Mouse (Mus musculus): ENCODE data around the gene Hivep3. TPM values are rescaled to one million over a fixed set of nuclear protein-coding genes. Genes with fewer than 3 reads are reported as not detected.

Gene Hivep3
- polyA plus RNA-seq, 1 experiment, result 0.54 TPM

DNA sequence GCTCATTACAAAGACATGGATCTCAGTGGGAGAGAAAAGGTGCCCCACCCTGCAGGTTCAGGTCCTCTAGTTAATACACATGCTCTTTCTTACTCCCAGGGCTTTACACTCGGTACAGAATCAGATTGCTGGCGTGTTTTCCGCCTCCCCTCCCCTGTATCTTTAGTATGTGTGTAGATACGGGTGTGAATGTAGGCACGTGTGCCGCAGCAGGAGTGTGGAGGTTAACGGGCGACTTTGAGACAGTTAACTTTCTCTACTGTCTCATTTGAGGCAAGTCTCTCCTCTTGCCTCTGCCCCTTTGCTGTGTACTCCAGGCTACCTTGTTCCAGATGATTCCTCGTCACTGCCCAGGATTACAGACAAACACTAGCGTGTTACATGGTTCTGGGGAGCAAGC, 241.7 kb downstream of the Hivep3 start:
- Histone ChIP-seq H3K4me3 (no peak overlapping the region), H3K4me2 (ENCODE audit: low read depth) (no peak overlapping the region), H3K79me2 (ENCODE audit: control insufficient read depth, insufficient read depth) (no peaks in the 10 kb centered on the region), H3K27me3 (ENCODE audit: control insufficient read depth, insufficient read depth, insufficient read length) (no peaks in the 10 kb centered on the region), H3K36me3 (ENCODE audit: control insufficient read depth, insufficient read depth) (no peaks in the 10 kb centered on the region), H3ac (ENCODE audit: control insufficient read depth, insufficient read length) (no peak overlapping the region)
- TF ChIP-seq REST (IDR thresholded peaks at IDR 0.05; ENCODE audit: insufficient read depth, insufficient read length) (no peak), SRF (IDR thresholded peaks at IDR 0.05; ENCODE audit: control insufficient read depth, insufficient read length, low read depth) (no peak), TCF3 (IDR thresholded peaks at IDR 0.05; ENCODE audit: insufficient read length, low read depth) (no peak), POLR2A (IDR thresholded peaks at IDR 0.05; ENCODE audit: insufficient read length, low read depth) (no peak), MYOD1 (IDR thresholded peaks at IDR 0.05; ENCODE audit: control insufficient read depth in 1 of 3, insufficient read length in 2 of 3, low read depth in 2 of 3) (no peak), CEBPB (IDR thresholded peaks at IDR 0.05; ENCODE audit: insufficient read depth, poor library complexity, severe bottlenecking) (no peak), TCF12 (IDR thresholded peaks at IDR 0.05; ENCODE audit: insufficient read depth, poor library complexity, severe bottlenecking) (no peak), MYOG (IDR thresholded peaks at IDR 0.05; ENCODE audit: control insufficient read depth in 1 of 3, insufficient read depth in 1 of 3, insufficient read length in 2 of 3, low read depth in 2 of 3) (no peak), E2F4 (IDR thresholded peaks at IDR 0.05; ENCODE audit: insufficient read depth) (no peak), POLR2AphosphoS2 (IDR thresholded peaks at IDR 0.05; ENCODE audit: insufficient read length, low read depth) (no peak), MAX (IDR thresholded peaks at IDR 0.05; ENCODE audit: low read depth) (no peak)

DNA sequence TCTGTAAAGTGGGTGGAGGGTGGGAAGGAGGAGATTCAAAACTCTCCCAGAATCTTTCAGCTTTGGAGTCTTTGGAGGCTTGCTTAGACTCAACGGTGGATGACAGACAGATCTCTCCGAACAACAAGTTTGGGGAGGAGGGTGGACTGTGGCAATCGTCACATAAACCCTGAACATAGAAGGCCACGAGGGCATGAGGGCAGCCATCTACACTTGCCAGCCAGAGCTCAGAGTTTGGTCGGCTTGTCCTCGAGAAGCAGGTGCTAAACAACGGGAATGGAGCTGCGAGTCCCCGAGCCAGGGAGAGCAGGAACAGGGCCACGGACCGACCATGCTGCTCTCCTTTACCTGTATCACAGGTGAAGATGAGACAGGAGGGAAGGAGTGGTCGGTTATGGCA, 242.2 kb downstream of the Hivep3 start:
- no peak overlapping the region for H3K4me3 ChIP-seq
- TF ChIP-seq SRF (IDR thresholded peaks at IDR 0.05; ENCODE audit: control insufficient read depth, insufficient read length, low read depth) (no peak), MAX (IDR thresholded peaks at IDR 0.05; ENCODE audit: low read depth) (no peak), TCF12 (IDR thresholded peaks at IDR 0.05; ENCODE audit: insufficient read depth, poor library complexity, severe bottlenecking) (no peak), E2F4 (IDR thresholded peaks at IDR 0.05; ENCODE audit: insufficient read depth) (no peak), MYOG (IDR thresholded peaks at IDR 0.05; ENCODE audit: control insufficient read depth in 1 of 3, insufficient read depth in 1 of 3, insufficient read length in 2 of 3, low read depth in 2 of 3) (no peak), USF1 (IDR thresholded peaks at IDR 0.05; ENCODE audit: low read depth) (no peak), POLR2AphosphoS2 (IDR thresholded peaks at IDR 0.05; ENCODE audit: insufficient read length, low read depth) (no peak), TCF3 (IDR thresholded peaks at IDR 0.05; ENCODE audit: insufficient read length, low read depth) (no peak), POLR2A (IDR thresholded peaks at IDR 0.05; ENCODE audit: insufficient read length, low read depth) (no peak), CEBPB (IDR thresholded peaks at IDR 0.05; ENCODE audit: insufficient read depth, poor library complexity, severe bottlenecking) (no peak), MYOD1 (IDR thresholded peaks at IDR 0.05; ENCODE audit: control insufficient read depth in 1 of 3, insufficient read length in 2 of 3, low read depth in 2 of 3) (no peak), REST (IDR thresholded peaks at IDR 0.05; ENCODE audit: insufficient read depth, insufficient read length) (no peak)
- H3K4me2 ChIP-seq (ENCODE audit: low read depth), result no peak overlapping the region
- H3K79me2 ChIP-seq (ENCODE audit: control insufficient read depth, insufficient read depth), result no peaks in the 10 kb centered on the region
- H3K27me3 ChIP-seq (ENCODE audit: control insufficient read depth, insufficient read depth, insufficient read length), result no peaks in the 10 kb centered on the region
- no peaks in the 10 kb centered on the region for H3K36me3 ChIP-seq (ENCODE audit: control insufficient read depth, insufficient read depth)
- no peak overlapping the region for H3ac ChIP-seq (ENCODE audit: control insufficient read depth, insufficient read length)

DNA sequence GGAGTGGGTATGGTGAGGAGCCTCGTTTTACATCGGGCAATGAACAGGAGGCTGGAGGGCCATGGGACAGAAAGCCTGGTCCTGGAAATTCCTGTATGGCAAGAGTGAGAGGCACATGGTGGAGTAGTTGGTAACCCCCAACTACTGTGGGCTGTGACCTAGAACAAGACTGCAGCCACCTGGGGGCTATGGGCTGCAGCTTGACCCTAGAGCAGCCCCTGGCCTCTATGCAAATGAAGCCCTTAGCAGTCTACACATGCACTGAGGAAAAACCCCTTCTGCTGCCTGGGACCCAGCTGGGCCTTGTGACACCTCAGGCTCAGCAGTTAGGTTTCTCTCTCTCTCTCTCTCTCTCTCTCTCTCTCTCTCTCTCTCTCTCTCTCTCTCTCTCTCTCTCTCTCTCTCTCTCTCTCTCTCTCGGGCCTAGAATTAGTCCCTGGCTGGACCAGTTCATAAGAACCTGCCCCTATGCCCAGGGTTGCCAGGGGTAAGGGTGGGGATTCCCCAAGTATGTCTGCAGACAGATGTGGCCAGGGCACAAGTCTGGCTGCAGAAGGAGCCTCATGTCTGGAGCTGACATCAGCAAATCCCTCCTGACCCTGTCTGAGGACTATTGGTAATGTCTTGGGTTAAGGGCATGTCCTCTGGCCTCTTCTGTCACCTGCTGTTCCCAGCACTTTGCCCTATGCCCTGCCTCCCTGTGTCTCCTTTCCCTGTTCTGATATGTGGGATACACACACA, 243.0 kb downstream of the Hivep3 start:
- TF ChIP-seq USF1 (IDR thresholded peaks at IDR 0.05; ENCODE audit: low read depth), result no peak
- no peak for TF ChIP-seq POLR2AphosphoS2 (IDR thresholded peaks at IDR 0.05; ENCODE audit: insufficient read length, low read depth)
- TF ChIP-seq REST (IDR thresholded peaks at IDR 0.05; ENCODE audit: insufficient read depth, insufficient read length), result no peak
- TF ChIP-seq POLR2A (IDR thresholded peaks at IDR 0.05; ENCODE audit: insufficient read length, low read depth), result no peak
- no peak for TF ChIP-seq MAX (IDR thresholded peaks at IDR 0.05; ENCODE audit: low read depth)
- TF ChIP-seq MYOG (IDR thresholded peaks at IDR 0.05; ENCODE audit: control insufficient read depth in 1 of 3, insufficient read depth in 1 of 3, insufficient read length in 2 of 3, low read depth in 2 of 3), result no peak
- H3K4me2 ChIP-seq (ENCODE audit: low read depth), result no peak overlapping the region
- H3K27me3 ChIP-seq (ENCODE audit: control insufficient read depth, insufficient read depth, insufficient read length), result no peaks in the 10 kb centered on the region
- no peak overlapping the region for H3K4me3 ChIP-seq
- H3ac ChIP-seq (ENCODE audit: control insufficient read depth, insufficient read length), result no peak overlapping the region
- H3K36me3 ChIP-seq (ENCODE audit: control insufficient read depth, insufficient read depth), result no peaks in the 10 kb centered on the region
- no peaks in the 10 kb centered on the region for H3K79me2 ChIP-seq (ENCODE audit: control insufficient read depth, insufficient read depth)

DNA sequence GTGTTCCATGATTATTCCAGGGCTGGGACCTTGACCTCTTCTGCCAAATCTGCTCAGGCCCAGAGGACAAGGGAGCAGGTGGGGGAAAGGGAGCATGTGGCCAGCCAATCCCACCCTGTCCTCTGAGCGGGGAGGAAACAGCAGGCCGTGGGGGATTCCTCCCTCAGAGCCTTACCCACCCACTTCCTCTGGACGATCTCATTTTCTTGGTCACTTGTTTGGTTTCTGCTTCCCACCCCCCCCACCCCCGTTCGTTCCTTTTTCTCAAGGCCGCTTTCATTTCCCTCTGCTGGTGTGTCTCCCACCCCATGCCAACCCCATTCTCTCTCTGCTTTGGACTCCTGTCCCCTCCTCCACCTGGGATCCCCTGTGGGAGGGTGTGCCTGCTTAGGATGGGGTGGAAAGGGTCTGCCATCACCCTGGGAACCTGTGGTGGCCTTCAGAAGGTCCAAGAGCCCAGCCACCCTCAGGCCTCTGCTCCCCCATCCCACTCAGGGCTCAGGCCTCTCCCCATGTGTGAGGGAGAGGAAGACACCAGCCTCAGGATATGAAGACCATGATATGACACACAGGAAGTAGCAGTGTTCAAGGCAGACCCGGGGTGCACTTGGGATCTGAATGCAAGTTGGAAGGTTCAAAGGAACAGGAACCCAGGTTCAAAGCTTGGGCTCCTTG, 244.4 kb downstream of the Hivep3 start:
- Histone ChIP-seq H3ac (ENCODE audit: control insufficient read depth, insufficient read length) (no peak overlapping the region), H3K79me2 (ENCODE audit: control insufficient read depth, insufficient read depth) (no peaks in the 10 kb centered on the region), H3K27me3 (ENCODE audit: control insufficient read depth, insufficient read depth, insufficient read length) (no peaks in the 10 kb centered on the region), H3K36me3 (ENCODE audit: control insufficient read depth, insufficient read depth) (no peaks in the 10 kb centered on the region), H3K4me3 (no peak overlapping the region), H3K4me2 (ENCODE audit: low read depth) (no peak overlapping the region)
- TF ChIP-seq POLR2A (IDR thresholded peaks at IDR 0.05; ENCODE audit: insufficient read length, low read depth) (no peak), MAX (IDR thresholded peaks at IDR 0.05; ENCODE audit: low read depth) (no peak), CEBPB (IDR thresholded peaks at IDR 0.05; ENCODE audit: insufficient read depth, poor library complexity, severe bottlenecking) (no peak), REST (IDR thresholded peaks at IDR 0.05; ENCODE audit: insufficient read depth, insufficient read length) (no peak), MYOG (IDR thresholded peaks at IDR 0.05; ENCODE audit: control insufficient read depth in 1 of 3, insufficient read depth in 1 of 3, insufficient read length in 2 of 3, low read depth in 2 of 3) (no peak), E2F4 (IDR thresholded peaks at IDR 0.05; ENCODE audit: insufficient read depth) (no peak), SRF (IDR thresholded peaks at IDR 0.05; ENCODE audit: control insufficient read depth, insufficient read length, low read depth) (no peak), POLR2AphosphoS2 (IDR thresholded peaks at IDR 0.05; ENCODE audit: insufficient read length, low read depth) (no peak), MYOD1 (IDR thresholded peaks at IDR 0.05; ENCODE audit: control insufficient read depth in 1 of 3, insufficient read length in 2 of 3, low read depth in 2 of 3) (no peak)

All from myocyte (in vitro differentiated cells).